Mouse (Mus musculus) gastrocnemius, adult 18-20 months (tissue): ENCODE data around the gene Stox1. TPM values are rescaled to one million over a fixed set of nuclear protein-coding genes. Genes with fewer than 3 reads are reported as not detected.

Experiments used
- DNase-seq: peaks from one replicate; pipeline ENCODE4 v3.0.0; 2021; ENCODE audit warnings: low spot score
- microRNA-seq: library from miRNA; unstranded; fragments of <30 nt; microRNA quantifications from one replicate; pipeline ENCODE4 v1.2.0, GENCODE M21; 2021
- total RNA-seq, 2 experiments: library from RNA; stranded (reverse); gene quantifications; 2 replicates each; pipeline ENCODE4 v1.2.3; 2021

Stox1 gene
- total RNA-seq, 2 experiments from 2014 or later: 0.17 to 0.30 TPM

DNA sequence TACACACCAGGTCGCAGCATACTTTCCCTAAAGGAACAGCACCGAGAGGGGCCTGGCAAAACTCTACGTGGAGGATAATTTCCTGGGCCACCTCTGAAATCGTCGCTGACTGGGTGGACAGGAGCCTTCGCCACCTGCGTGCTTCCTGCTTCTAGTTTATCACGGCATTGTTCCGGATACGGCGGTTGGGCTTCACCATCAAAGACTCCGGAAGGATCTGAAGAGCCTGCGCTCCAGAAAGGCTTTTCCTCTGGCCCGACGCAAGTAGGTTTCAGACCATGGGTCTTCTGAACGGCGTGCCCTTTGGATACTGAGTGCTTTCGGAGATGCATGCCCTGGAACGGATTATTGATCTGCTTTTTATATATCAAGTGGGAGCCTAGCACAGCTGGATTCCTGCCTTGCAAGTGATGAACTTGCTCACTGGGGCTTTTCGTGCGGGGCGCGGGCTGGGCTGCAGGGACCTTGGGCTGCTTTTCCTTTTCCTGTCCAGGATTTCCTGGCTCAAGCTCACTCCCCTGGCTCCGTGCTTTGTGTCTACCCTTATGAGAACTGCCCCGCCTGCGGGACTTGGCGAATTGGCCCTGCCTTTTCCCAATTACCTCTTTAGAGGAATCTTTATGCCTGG is 60.9 kb downstream of the Stox1 start:
- peak; percentile 41 for DNase-seq

DNA sequence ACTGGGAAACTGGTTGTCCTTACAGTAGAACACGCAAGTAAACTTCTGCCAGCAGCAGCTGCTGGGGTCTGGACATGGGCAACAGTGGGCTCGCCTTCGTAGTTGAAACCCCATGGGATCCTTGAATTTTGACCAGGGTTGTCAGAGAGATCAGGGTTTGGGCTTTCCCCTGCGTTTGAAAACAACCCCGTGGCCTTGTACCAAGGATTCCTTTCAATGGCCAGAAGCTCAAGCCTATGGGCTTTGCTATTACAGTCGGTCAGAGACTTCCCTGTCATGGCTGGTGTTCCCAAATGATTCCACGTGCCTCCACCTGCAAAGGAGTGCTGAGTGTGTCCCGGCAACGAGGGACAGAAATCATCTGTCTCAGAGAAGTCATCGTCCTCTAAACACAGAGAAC is 61.8 kb downstream of the Stox1 start:
- DNase-seq: no peak

DNA sequence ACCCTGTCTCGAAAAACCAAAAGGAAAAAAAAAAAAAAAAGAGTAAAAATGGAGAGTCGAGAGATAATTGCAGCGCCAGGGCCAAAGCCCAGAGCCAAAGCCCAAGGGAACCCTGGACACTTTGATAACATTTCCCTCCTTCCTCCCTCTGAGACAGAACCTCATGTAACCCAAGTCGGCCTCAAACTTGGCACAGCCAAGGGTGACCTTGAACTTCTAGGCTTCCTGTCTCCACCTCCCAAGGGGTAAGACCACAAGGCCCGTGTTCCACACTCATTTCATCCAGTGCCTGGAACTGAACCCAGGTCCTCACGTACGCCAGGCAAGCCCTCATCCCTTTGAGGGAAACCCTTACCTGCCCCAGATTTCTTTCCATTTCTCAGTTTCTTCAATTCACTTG is 69.2 kb downstream of the Stox1 start:
- DNase-seq: no peak

DNA sequence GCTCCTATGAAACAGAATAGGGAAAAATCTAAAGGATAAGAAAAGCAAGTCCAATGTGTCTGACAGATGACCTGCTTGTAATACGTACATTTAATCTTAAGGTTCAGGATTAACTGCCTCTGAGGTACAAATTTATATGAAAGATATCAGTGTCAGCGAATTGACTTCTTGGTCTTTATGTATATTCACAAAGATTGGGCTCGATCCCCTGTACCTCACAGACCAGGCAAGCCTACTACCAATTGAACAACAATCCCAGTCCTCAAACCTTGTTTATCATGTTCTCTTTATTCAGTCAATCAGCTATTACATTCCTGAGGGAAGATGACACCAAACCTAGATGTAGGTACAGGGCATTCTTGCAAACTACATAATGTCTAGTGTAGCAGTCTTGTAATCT is 74.0 kb downstream of the Stox1 start:
- DNase-seq: no peak

DNA sequence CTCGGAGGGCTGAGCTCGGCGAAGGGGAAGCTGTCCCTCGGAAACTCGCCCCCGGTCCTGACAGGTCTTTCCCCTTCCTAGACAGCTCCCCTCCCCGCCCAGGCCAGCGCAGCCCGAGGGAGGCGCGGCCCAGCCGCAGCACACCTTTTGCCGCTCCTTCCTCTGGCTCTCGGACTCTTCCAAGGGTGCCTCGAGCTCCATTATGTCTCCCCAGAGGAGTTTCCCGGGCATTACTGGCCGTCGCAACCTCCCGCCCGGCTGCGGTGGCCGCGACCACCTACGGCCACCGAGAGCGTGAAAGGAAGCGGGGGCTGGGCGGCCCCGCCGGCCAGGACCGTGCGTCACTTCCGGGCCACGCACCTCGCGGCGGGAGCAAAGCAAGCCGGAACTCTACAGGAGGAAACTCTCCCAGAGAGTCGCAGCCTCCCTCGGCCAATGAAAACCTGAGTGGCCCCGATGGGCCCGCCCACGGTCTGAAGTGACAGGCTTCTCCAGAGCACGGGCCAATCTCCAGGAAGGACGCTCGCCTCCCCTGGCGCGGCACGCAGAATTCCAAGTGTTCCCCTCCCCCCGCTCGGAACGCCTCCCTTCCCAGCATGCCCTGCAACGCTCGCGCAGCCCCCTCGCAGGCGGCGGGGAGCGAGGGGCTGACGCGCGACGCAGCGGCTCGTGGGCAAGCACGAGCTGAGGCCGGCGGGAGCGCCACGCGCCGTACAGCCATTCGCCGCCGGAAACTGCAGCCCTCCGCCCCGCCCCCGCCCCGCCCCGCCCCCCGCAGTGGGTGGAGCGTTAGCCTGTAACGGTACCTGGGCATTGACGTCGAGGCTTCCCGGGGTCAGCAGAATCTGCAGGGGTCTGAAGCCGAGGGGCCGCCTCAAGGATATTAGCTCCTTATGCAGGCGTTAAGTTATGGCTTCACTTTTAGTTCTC is 74.8 kb downstream of the Stox1 start, which contains the start of gene Ddx50:
Ddx50 (minus strand) TSS at position 338 of the 930 bp plus-strand sequence.
- DNase-seq: peak; percentile 99

DNA sequence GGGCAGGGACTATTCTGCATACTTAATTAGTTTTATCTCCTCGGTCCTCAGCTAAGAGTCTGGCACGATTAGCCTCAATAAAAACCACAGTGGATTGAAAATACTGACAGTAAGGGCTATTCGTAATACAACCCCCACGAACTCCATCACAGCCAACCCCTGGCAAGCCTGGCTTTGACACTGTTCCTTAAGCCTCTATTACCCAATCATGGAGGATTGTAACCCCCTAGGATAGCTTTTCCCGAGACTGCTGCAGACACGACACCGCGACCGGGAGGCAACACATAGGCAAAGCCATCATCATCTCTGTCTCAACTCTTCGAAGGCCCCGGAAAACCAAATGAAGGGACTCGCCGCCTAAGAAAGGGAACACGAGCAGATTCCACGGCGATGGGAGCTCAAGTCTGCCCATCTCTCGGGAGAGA is 75.6 kb downstream of the Stox1 start:
- DNase-seq: no peak

Small RNA genes lying within 50 kb of the gene (microRNA-seq; reads per million reads assigned to microRNA genes)
- gene Mir7215: not detected

Other genes with a start within 250 kb of the Stox1 start
- gene Vps26a, start 239.3 kb downstream of the Stox1 start, total RNA-seq: 10 to 100 TPM; 27.5 to 30.4 TPM
- 10 to 100 TPM; 10.5 to 15.0 TPM for gene Srgn, start 198.7 kb downstream of the Stox1 start, total RNA-seq
- gene Kif1bp, start 147.7 kb downstream of the Stox1 start, total RNA-seq: 10 to 100 TPM; 29.0 to 30.4 TPM
- gene Ddx21, start 123.8 kb downstream of the Stox1 start, total RNA-seq: 10 to 100 TPM; 30.0 to 33.8 TPM
- 10 to 100 TPM; 42.0 to 49.6 TPM for gene Ddx50, start 74.9 kb downstream of the Stox1 start, total RNA-seq
- gene Ccar1, start 66.2 kb upstream of the Stox1 start, total RNA-seq: 10 to 100 TPM; 21.6 to 31.0 TPM
- 1 to 10 TPM; 1.2 to 2.5 TPM for gene Tet1, start 182.9 kb upstream of the Stox1 start, total RNA-seq
- gene Slc25a16, start 194.5 kb upstream of the Stox1 start, total RNA-seq: 10 to 100 TPM; 15.3 to 18.7 TPM
- gene Dna2, start 220.9 kb upstream of the Stox1 start, total RNA-seq: under 1 TPM; 0.17 to 0.21 TPM